Mouse (Mus musculus) liver, adult 2 months (tissue): ENCODE results near the gene Otud4. TPM values are rescaled to one million over a fixed set of nuclear protein-coding genes. Genes with fewer than 3 reads are reported as not detected.
"Not testable (repeated sequence)": the region's sequence is repeated elsewhere in the genome, so short reads cannot be mapped to it uniquely, and the experiment has no call there.

Experiments used
- DNase-seq: peaks from one replicate; pipeline ENCODE4 v3.0.0-alpha.2; 2011; ENCODE audit warnings: low read depth, low spot score; ENCODE audit errors: extremely low read depth
- H3K27ac ChIP-seq: fragments of 200-500 bp; replicated peaks from 2 replicates; pipeline ENCODE4 v1.5.1; 2012; ENCODE audit warnings: low read depth, mild to moderate bottlenecking, control low read depth, inconsistent platforms, low read length; ENCODE audit not compliant: insufficient read depth
- H3K27me3 ChIP-seq: fragments of 200-500 bp; 2 replicates; pipeline ENCODE4 v1.6.1; 2012; ENCODE audit warnings: mild to moderate bottlenecking, moderate library complexity, low read length, inconsistent platforms; ENCODE audit not compliant: control insufficient read depth, insufficient read depth
- H3K36me3 ChIP-seq: fragments of 200-500 bp; 2 replicates; pipeline ENCODE4 v1.6.1; 2012; ENCODE audit warnings: low read length, inconsistent platforms; ENCODE audit not compliant: control insufficient read depth, insufficient read depth
- H3K4me1 ChIP-seq: fragments of 200-500 bp; 2 replicates; pipeline ENCODE4 v1.6.1; 2011; ENCODE audit warnings: low read length; ENCODE audit not compliant: control insufficient read depth, insufficient read depth
- H3K4me3 ChIP-seq: fragments of 200-500 bp; 2 replicates; pipeline ENCODE4 v1.5.1; 2011; ENCODE audit warnings: low read depth, mild to moderate bottlenecking, control low read depth, low read length, moderate library complexity; ENCODE audit not compliant: insufficient read depth
- H3K79me2 ChIP-seq: fragments of 200-500 bp; 2 replicates; pipeline ENCODE4 v1.6.1; 2012; ENCODE audit warnings: inconsistent platforms, mild to moderate bottlenecking, low read length, moderate library complexity; ENCODE audit not compliant: control insufficient read depth, insufficient read depth
- H3K9ac ChIP-seq: fragments of 200-500 bp; 2 replicates; pipeline ENCODE4 v1.6.1; 2012; ENCODE audit warnings: low read depth, mild to moderate bottlenecking, control low read depth, inconsistent platforms, low read length
- CTCF ChIP-seq: fragments of 200-500 bp; IDR thresholded peaks from 2 replicates; pipeline ENCODE4 v1.5.1; 2011; ENCODE audit warnings: low read depth, low read length, control low read depth
- POLR2A ChIP-seq: fragments of 200-500 bp; IDR thresholded peaks from 2 replicates; pipeline ENCODE4 v1.6.1; 2011; ENCODE audit warnings: low read length, control low read depth; ENCODE audit not compliant: insufficient read depth; ENCODE audit errors: extremely low read depth
- WGBS: fragments of 180-500 bp; shearing (Covaris S2); methylation state at CpG from one replicate; pipeline ENCODE4 v1.1.7; 2018; 5-methylcytosine and 5-hydroxymethylcytosine counted together
- polyA plus RNA-seq: library from polyadenylated mRNA; depleted of rRNA; stranded (reverse); fragments of >200 nt; gene quantifications from 2 replicates; pipeline ENCODE4 v1.2.3, GENCODE M21; 2012; rRNA removed
- total RNA-seq: library from RNA; depleted of rRNA; stranded (reverse); fragments of >200 nt; gene quantifications from 2 replicates; pipeline ENCODE4 v1.2.3, GENCODE M21; 2014; rRNA removed

Otud4 gene
- total RNA-seq (19.2 and 20.2 TPM in 2 replicates), polyA plus RNA-seq (8.6 and 9.4 TPM in 2 replicates)

GRCm38 (mm10) chr8:79639586-79640451 is at the start of gene Otud4:
TSS of gene Otud4 (plus strand) at chr8:79639618.
- Histone ChIP-seq H3K27ac (peak within 1 kb of the TSS; percentile 96), H3K4me3 (peak within 1 kb of the TSS; percentile 98), H3K27me3 (no peaks in the 10 kb centered on the region), H3K9ac (peak within 1 kb of the TSS; percentile 93), H3K4me1 (peaks cover 11% of the 10 kb centered on the region), H3K36me3 (peaks cover 9% of the 10 kb centered on the region), H3K79me2 (peaks cover 24% of the 10 kb centered on the region; the same call in 1 of the 2 replicates)
- TF ChIP-seq CTCF (0 out of 2 replicates have a peak, but pooled peaks have one; percentile 7), POLR2A (peak; percentile 46; the same call in 1 of the 2 replicates)
- DNase-seq = peak; percentile 80
- under 1% methylated on average over 99 of the region's 103 CpGs for WGBS

GRCm38 (mm10) chr8:79600962-79601361 is 38.5 kb upstream of the Otud4 start:
- TF ChIP-seq CTCF (no peak), POLR2A (no peak)
- WGBS = 89% methylated on average over 1 of the region's 1 CpGs
- no peak for DNase-seq
- no peak overlapping the region for H3K4me3 ChIP-seq
- H3K27ac ChIP-seq = no peak overlapping the region
- no peak overlapping the region for H3K9ac ChIP-seq
- no peaks in the 10 kb centered on the region for H3K79me2 ChIP-seq
- no peaks in the 10 kb centered on the region for H3K27me3 ChIP-seq
- H3K4me1 ChIP-seq = no peaks in the 10 kb centered on the region
- H3K36me3 ChIP-seq = no peaks in the 10 kb centered on the region

GRCm38 (mm10) chr8:79603204-79603603 is 36.2 kb upstream of the Otud4 start:
- H3K36me3 ChIP-seq, H3K4me3 ChIP-seq, H3K27ac ChIP-seq, H3K79me2 ChIP-seq, DNase-seq, H3K4me1 ChIP-seq, H3K9ac ChIP-seq, H3K27me3 ChIP-seq: not testable (repeated sequence)
- 43% methylated on average over 2 of the region's 2 CpGs for WGBS

- no peaks in the 10 kb centered on the region for H3K4me1 ChIP-seq
- no peaks in the 10 kb centered on the region for H3K79me2 ChIP-seq
- no peak for DNase-seq
- H3K36me3 ChIP-seq = no peaks in the 10 kb centered on the region
- H3K27me3 ChIP-seq = no peaks in the 10 kb centered on the region
- TF ChIP-seq POLR2A (no peak), CTCF (no peak; the same call in 1 of the 2 replicates)
- H3K27ac ChIP-seq = no peak overlapping the region
- no peak overlapping the region for H3K9ac ChIP-seq
- H3K4me3 ChIP-seq = no peak overlapping the region
Observed at GRCm38 (mm10) chr8:79606225-79606624, 33.2 kb upstream of the Otud4 start.

GRCm38 (mm10) chr8:79606751-79607300 is 32.6 kb upstream of the Otud4 start:
- TF ChIP-seq POLR2A (no peak), CTCF (no peak)
- Histone ChIP-seq H3K79me2 (no peaks in the 10 kb centered on the region), H3K27ac (no peak overlapping the region), H3K9ac (no peak overlapping the region), H3K4me1 (no peaks in the 10 kb centered on the region), H3K36me3 (no peaks in the 10 kb centered on the region), H3K27me3 (no peaks in the 10 kb centered on the region), H3K4me3 (no peak overlapping the region)
- 75% methylated on average over 5 of the region's 5 CpGs for WGBS
- no peak for DNase-seq

- Histone ChIP-seq H3K79me2 (no peaks in the 10 kb centered on the region), H3K4me3 (no peak overlapping the region), H3K27me3 (no peaks in the 10 kb centered on the region), H3K4me1 (no peaks in the 10 kb centered on the region), H3K36me3 (no peaks in the 10 kb centered on the region), H3K27ac (no peak overlapping the region), H3K9ac (no peak overlapping the region)
- no peak for DNase-seq
- TF ChIP-seq CTCF = no peak
- no peak for TF ChIP-seq POLR2A
- WGBS = 90% methylated on average over 3 of the region's 3 CpGs
Observed at GRCm38 (mm10) chr8:79608701-79609100, 30.7 kb upstream of the Otud4 start.
